Mouse (Mus musculus) ES-E14 (cell line): ENCODE measurements around the gene Hist1h1d. TPM values are rescaled to one million over a fixed set of nuclear protein-coding genes. Genes with fewer than 3 reads are reported as not detected.
A peak's percentile ranks its signal among the peaks of the same experiment; 100 is the strongest.
"Not testable (repeated sequence)": the region's sequence is repeated elsewhere in the genome, so short reads cannot be mapped to it uniquely, and the experiment has no call there.

ENCODE experiments used
- DNase-seq: peaks from one replicate; pipeline ENCODE4 v3.0.0-alpha.2; 2013; ENCODE audit warnings: low read depth, low spot score
- H3K27ac ChIP-seq: 2 replicates; pipeline ENCODE4 v1.5.1; 2012; ENCODE audit warnings: low read depth, mild to moderate bottlenecking, low read length, moderate library complexity, mixed read lengths; ENCODE audit not compliant: poor library complexity, insufficient read depth, severe bottlenecking
- H3K36me3 ChIP-seq: 2 replicates; pipeline ENCODE4 v1.6.1; 2012; ENCODE audit warnings: mild to moderate bottlenecking, low read length, moderate library complexity, mixed read lengths; ENCODE audit not compliant: control insufficient read depth, poor library complexity, insufficient read depth, severe bottlenecking
- H3K4me1 ChIP-seq, 2 experiments: fragments of 150-350 bp in 1 of 2; sonication (generic) in 1 of 2; 2 replicates each; pipeline ENCODE4 v1.6.1; 2012; ENCODE audit warnings: low read length in 2 of 2, mild to moderate bottlenecking in 1 of 2, mixed read lengths in 1 of 2; ENCODE audit not compliant: control insufficient read depth in 2 of 2, insufficient read depth in 2 of 2, poor library complexity in 1 of 2
- H3K4me3 ChIP-seq, 2 experiments: fragments of 150-350 bp in 1 of 2; sonication (generic) in 1 of 2; 2 replicates each; pipeline ENCODE4 v1.5.1; 2012; ENCODE audit warnings: low read length in 2 of 2, low read depth in 1 of 2, mild to moderate bottlenecking in 1 of 2, mixed read lengths in 1 of 2; ENCODE audit not compliant: insufficient read depth in 1 of 2, poor library complexity in 1 of 2, severe bottlenecking in 1 of 2
- H3K9ac ChIP-seq: 2 replicates; pipeline ENCODE4 v1.6.1; 2012; ENCODE audit warnings: low read depth, mild to moderate bottlenecking, low read length, mixed read lengths; ENCODE audit not compliant: poor library complexity, insufficient read depth, severe bottlenecking
- H3K9me3 ChIP-seq: fragments of 150-350 bp; sonication (generic); 2 replicates; pipeline ENCODE4 v1.6.1; 2012; ENCODE audit warnings: low read depth, mild to moderate bottlenecking, low read length; ENCODE audit not compliant: control insufficient read depth, insufficient read depth
- CHD2 ChIP-seq: IDR thresholded peaks from 2 replicates; pipeline ENCODE4 v1.6.1; 2014; ENCODE audit warnings: mild to moderate bottlenecking, low read depth, low read length, inconsistent platforms
- HCFC1 ChIP-seq: IDR thresholded peaks from 2 replicates; pipeline ENCODE4 v1.6.1; 2012; ENCODE audit warnings: low read length, inconsistent platforms, borderline replicate concordance; ENCODE audit not compliant: insufficient read depth
- MAFK ChIP-seq: IDR thresholded peaks from 2 replicates; pipeline ENCODE4 v1.6.1; 2014; ENCODE audit warnings: mild to moderate bottlenecking, low read depth, low read length, inconsistent platforms; ENCODE audit not compliant: insufficient read depth
- ZC3H11A ChIP-seq: IDR thresholded peaks from 2 replicates; pipeline ENCODE4 v1.6.1; 2012; ENCODE audit warnings: low read depth, mild to moderate bottlenecking, inconsistent platforms, low read length, borderline replicate concordance
- ZNF384 ChIP-seq: IDR thresholded peaks from 2 replicates; pipeline ENCODE4 v1.6.1; 2012; ENCODE audit warnings: low read depth, low read length, inconsistent platforms
- in situ Hi-C, 2 experiments: fragments of 600-800 bp; cut with MboI; formaldehyde crosslinking; loops; one replicate each; pipeline ENCODE4 v1.15.1; 2025; ENCODE audit warnings: low sequenced_read_pairs in 2 of 2, inconsistent platforms in 1 of 2; ENCODE audit not compliant: unreplicated experiment in 2 of 2
- total RNA-seq: library from RNA; depleted of rRNA; stranded (reverse); fragments of 300-350 nt; gene quantifications from 2 replicates; pipeline ENCODE4 v1.2.3, GENCODE M21; 2012

Hist1h1d gene
- total RNA-seq, 1 experiment = 97.6 TPM

DNA sequence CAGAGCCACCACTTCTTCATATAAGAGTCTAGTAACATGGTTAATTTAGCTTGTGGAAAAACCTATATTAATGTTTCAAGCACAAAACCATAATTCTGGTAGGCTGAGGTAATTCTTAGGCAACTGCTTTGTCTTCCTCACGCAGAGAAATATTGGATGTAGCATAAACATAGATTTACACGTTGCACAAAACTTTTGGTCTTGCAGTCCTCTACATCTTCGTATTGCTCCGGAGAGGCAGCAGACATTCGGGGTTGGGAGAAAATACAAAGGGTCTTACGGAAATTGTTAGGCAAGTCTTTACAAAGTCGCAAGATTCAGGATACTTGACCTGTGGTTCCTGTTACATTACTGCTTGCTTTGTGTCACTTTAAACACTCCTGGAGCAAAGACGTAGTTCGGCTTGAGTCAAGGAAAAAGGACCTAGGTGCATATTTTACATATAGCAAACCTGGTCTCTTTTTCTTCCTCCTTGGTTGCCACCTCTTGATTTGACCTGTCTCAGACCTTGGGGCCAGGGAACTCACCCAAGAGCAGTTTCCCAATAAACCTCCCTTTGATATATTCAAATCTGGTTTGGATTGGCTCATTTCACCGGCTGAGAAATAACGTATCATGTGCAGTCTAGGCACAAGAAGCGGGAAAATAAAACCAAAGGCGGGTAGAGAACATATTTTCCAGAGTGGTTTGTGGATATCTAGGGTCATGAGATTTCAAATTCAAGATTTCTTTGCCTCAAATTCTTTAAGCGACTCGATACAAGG, 18.5 kb upstream of the Hist1h1d start:
- Histone ChIP-seq H3K9ac (peak overlapping the region; percentile 85), H3K36me3 (no peaks in the 10 kb centered on the region), H3K4me3 (peak overlapping the region; percentile 62 to 72), H3K4me1 (peaks cover 0 to 2% of the 10 kb centered on the region in 2 experiments; a peak in 1 of 4 replicates), H3K9me3 (no peaks in the 10 kb centered on the region), H3K27ac (peak overlapping the region; percentile 73; the same call in 1 of the 2 replicates)
- no peak for DNase-seq
- no peak for TF ChIP-seq ZNF384
- no peak for TF ChIP-seq ZC3H11A
- TF ChIP-seq CHD2 = no peak
- TF ChIP-seq MAFK = no peak
- no peak for TF ChIP-seq HCFC1
- in situ Hi-C loops = loop anchor here in 1 of 2 experiments (25.0 kb wide), 1 partner anchor 1497 kb away; the partner anchor contains the start of genes Hist1h2ag, Hist1h2ah, Hist1h2bj and Hist1h2bk

DNA sequence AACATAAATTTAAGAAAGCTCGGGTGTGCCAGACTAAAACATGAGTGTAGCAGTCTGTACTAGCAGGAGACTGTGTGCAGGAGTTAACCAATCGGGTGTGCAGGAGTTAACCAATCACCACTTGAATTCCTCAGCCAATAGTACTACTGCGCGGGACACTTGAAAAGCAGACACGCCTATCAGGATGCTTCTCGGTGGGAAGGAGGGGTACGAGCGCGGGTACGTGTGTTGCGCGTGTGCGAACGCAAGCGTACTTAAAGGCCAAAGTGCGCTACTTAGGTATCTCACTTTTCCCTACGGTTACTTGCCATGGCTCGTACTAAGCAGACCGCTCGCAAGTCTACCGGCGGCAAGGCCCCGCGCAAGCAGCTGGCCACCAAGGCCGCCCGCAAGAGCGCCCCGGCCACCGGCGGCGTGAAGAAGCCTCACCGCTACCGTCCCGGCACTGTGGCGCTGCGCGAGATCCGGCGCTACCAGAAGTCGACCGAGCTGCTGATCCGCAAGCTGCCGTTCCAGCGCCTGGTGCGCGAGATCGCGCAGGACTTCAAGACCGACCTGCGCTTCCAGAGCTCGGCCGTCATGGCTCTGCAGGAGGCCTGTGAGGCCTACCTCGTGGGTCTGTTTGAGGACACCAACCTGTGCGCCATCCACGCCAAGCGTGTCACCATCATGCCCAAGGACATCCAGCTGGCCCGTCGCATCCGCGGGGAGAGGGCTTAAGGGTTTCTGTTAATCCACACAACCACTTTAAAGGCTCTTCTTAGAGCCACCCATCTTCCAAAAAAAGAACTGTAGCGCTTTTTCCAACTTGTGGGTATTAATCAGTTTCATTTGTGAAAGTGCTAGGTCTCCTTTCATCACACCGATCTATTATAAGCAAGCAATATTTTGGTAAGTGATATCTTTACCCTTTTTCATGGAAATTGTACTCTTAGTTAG, 17.7 kb upstream of the Hist1h1d start, which contains the start of gene Hist1h3g:
Hist1h3g (plus strand) TSS at position 286 of the 939 bp plus-strand sequence.
- Histone ChIP-seq H3K9ac (peak within 1 kb of the TSS; percentile 92), H3K27ac (peak within 1 kb of the TSS; percentile 87), H3K4me3 (peak within 1 kb of the TSS; percentile 72 to 79)
- TF ChIP-seq CHD2 (peak; percentile 86), HCFC1 (0 out of 2 replicates have a peak, but pooled peaks have one; percentile 37)
- in situ Hi-C loops = loop anchor here in 1 of 2 experiments (25.0 kb wide), 1 partner anchor 1498 kb away; the partner anchor contains the start of genes Hist1h2ag, Hist1h2ah, Hist1h2bj and Hist1h2bk
- not testable (repeated sequence) for H3K36me3 ChIP-seq, H3K9me3 ChIP-seq, H3K4me1 ChIP-seq
- DNase-seq = peak; percentile 92

DNA sequence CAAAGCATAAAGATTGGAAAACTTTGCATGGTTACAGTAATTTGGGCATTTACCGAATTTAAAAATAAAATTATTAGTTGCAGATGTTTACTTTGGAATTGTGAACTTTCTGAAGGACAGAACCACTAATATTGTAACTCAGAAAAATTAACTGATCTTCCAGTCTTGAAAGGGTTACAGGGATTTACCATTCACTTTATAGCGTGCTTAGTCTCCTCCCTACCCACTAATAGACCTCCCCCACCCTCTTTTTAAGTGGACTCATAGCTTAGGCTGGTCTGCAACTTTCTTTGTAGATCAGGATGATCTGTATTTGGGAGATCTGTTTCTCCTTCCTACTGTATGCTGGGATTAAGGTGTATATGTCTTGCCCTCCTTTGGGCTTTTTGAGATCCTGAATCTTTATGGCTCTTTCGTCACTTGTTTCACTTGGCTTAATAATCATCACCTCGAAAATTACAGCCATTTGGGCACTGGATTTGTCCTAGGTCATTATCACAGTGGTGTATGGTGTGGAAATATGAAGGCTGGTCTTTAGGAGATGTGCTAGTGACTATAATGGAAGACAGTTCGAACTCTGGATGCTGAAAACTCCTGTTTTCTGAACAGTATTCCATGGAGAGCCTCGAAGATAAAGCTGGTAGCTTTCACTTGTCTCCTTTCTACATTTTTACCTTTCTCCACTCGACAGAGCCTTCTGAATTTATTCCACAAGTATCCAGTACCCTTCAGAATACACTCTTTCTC, 16.8 kb upstream of the Hist1h1d start:
- no peaks in the 10 kb centered on the region for H3K36me3 ChIP-seq
- peaks cover 0 to 2% of the 10 kb centered on the region in 2 experiments; a peak in 1 of 4 replicates for H3K4me1 ChIP-seq
- H3K27ac ChIP-seq = peak overlapping the region; percentile 87; the same call in 1 of the 2 replicates
- H3K4me3 ChIP-seq = peak overlapping the region; percentile 64 to 79
- no peaks in the 10 kb centered on the region for H3K9me3 ChIP-seq
- TF ChIP-seq CHD2 (no peak), ZNF384 (no peak), ZC3H11A (no peak), MAFK (no peak), HCFC1 (no peak)
- no peak for DNase-seq
- in situ Hi-C loops = loop anchor here in 1 of 2 experiments (25.0 kb wide), 1 partner anchor 1499 kb away; the partner anchor contains the start of genes Hist1h2ag, Hist1h2ah, Hist1h2bj and Hist1h2bk
- peak overlapping the region; percentile 60; the same call in 1 of the 2 replicates for H3K9ac ChIP-seq
